Mouse (Mus musculus) kidney, embryonic 14.5 days (tissue): Measurements from ENCODE around the gene 4933427D14Rik. TPM values are rescaled to one million over a fixed set of nuclear protein-coding genes. Genes with fewer than 3 reads are reported as not detected.

Source experiments
- ATAC-seq: fragments of 200-750 bp; cut with Nextera tagmentation; 2 replicates; pipeline ENCODE4 v1.8.0; 2017; ENCODE audit warnings: moderate number of reproducible peaks, mild to moderate bottlenecking, moderate TSS enrichment, moderate library complexity; ENCODE audit not compliant: low FRiP score, low TSS enrichment
- H3K27ac ChIP-seq: fragments of 300-500 bp; sonication (generic); 2 replicates; pipeline ENCODE4 v1.5.1; 2014; ENCODE audit warnings: low read depth, mild to moderate bottlenecking, low read length, moderate library complexity, mixed read lengths
- H3K27me3 ChIP-seq: fragments of 300-500 bp; sonication (generic); 2 replicates; pipeline ENCODE4 v1.6.1; 2014; ENCODE audit warnings: mild to moderate bottlenecking, low read length; ENCODE audit not compliant: control insufficient read depth, insufficient read depth
- H3K36me3 ChIP-seq: fragments of 300-500 bp; sonication (generic); 2 replicates; pipeline ENCODE4 v1.6.1; 2014; ENCODE audit warnings: low read length, mixed read lengths; ENCODE audit not compliant: control insufficient read depth, insufficient read depth
- H3K4me1 ChIP-seq: fragments of 300-500 bp; sonication (generic); 2 replicates; pipeline ENCODE4 v1.6.1; 2014; ENCODE audit warnings: low read length, mixed read lengths; ENCODE audit not compliant: control insufficient read depth, insufficient read depth
- H3K4me2 ChIP-seq: fragments of 300-500 bp; sonication (generic); replicated peaks from 2 replicates; pipeline ENCODE4 v1.6.1; 2014; ENCODE audit warnings: low read depth, mild to moderate bottlenecking, low read length
- H3K4me3 ChIP-seq: fragments of 300-500 bp; sonication (generic); 2 replicates; pipeline ENCODE4 v1.5.1; 2014; ENCODE audit warnings: mild to moderate bottlenecking, low read length
- H3K9ac ChIP-seq: fragments of 300-500 bp; sonication (generic); 2 replicates; pipeline ENCODE4 v1.6.1; 2014; ENCODE audit warnings: low read depth, mild to moderate bottlenecking, low read length, moderate library complexity
- H3K9me3 ChIP-seq: fragments of 300-500 bp; sonication (generic); 2 replicates; pipeline ENCODE4 v1.6.1; 2016; ENCODE audit warnings: low read length; ENCODE audit not compliant: control insufficient read depth
- WGBS: fragments of 180-500 bp; shearing (Covaris S2); extraction: QIAGEN DNeasy Blood & Tissue Kit; methylation state at CpG from one replicate; pipeline ENCODE4 v1.1.7; 2014; 5-methylcytosine and 5-hydroxymethylcytosine counted together
- polyA plus RNA-seq: library from polyadenylated mRNA; unstranded; fragments of >200 nt; fragmentation: Nextera tagmentation; extraction: Ambion mirVana; gene quantifications from 2 replicates; pipeline ENCODE4 v1.2.1, GENCODE M21; 2014

4933427D14Rik gene
- polyA plus RNA-seq, 1 experiment from 2014 or later: 18.1 TPM

DNA sequence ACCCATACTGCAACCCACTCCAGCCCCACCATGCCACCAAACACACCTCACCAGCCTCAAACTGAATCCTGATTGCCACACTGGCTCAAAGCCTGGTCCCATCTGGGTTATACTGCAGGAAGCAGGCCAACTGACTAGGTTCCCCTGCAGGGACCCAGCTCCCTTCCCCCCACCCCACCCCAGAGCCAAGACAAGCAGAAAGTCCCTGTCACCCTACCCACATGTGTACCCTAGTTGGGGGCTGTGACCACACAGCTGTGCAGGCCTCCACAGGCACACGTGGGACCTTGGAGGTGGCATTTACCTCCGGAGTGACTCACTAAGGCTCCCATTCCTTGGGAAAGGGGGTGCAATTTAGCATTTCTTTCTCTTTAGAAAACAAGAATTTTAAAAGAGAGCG is 76.8 kb downstream of the 4933427D14Rik start:
- H3K4me2 ChIP-seq: no peak overlapping the region
- no peak overlapping the region for H3K9ac ChIP-seq
- peaks cover 24% of the 10 kb centered on the region for H3K27me3 ChIP-seq
- H3K27ac ChIP-seq: no peak overlapping the region
- no peaks in the 10 kb centered on the region for H3K9me3 ChIP-seq
- no peak for ATAC-seq
- 0 out of 2 replicates have a peak, but pooled peaks cover 10% of the 10 kb centered on the region for H3K4me1 ChIP-seq
- H3K36me3 ChIP-seq: no peaks in the 10 kb centered on the region
- WGBS: 75% methylated on average over 3 of the region's 3 CpGs
- H3K4me3 ChIP-seq: no peak overlapping the region

GRCm38 (mm10) chr11:72130021-72130420 is 77.2 kb downstream of the 4933427D14Rik start:
- Histone ChIP-seq H3K4me3 (no peak overlapping the region), H3K9ac (no peak overlapping the region), H3K27me3 (peaks cover 20% of the 10 kb centered on the region), H3K4me2 (no peak overlapping the region), H3K4me1 (0 out of 2 replicates have a peak, but pooled peaks cover 6% of the 10 kb centered on the region), H3K27ac (no peak overlapping the region), H3K36me3 (no peaks in the 10 kb centered on the region), H3K9me3 (no peaks in the 10 kb centered on the region)
- ATAC-seq: no peak
- WGBS: 14% methylated on average over 11 of the region's 11 CpGs

GRCm38 (mm10) chr11:72129032-72129894 is 78.0 kb downstream of the 4933427D14Rik start:
- Histone ChIP-seq H3K9ac (no peak overlapping the region), H3K9me3 (no peaks in the 10 kb centered on the region), H3K36me3 (no peaks in the 10 kb centered on the region), H3K4me2 (no peak overlapping the region), H3K4me1 (0 out of 2 replicates have a peak, but pooled peaks cover 4% of the 10 kb centered on the region), H3K27me3 (peaks cover 12% of the 10 kb centered on the region), H3K4me3 (no peak overlapping the region), H3K27ac (no peak overlapping the region)
- 71% methylated on average over 8 of the region's 8 CpGs for WGBS
- no peak for ATAC-seq

DNA sequence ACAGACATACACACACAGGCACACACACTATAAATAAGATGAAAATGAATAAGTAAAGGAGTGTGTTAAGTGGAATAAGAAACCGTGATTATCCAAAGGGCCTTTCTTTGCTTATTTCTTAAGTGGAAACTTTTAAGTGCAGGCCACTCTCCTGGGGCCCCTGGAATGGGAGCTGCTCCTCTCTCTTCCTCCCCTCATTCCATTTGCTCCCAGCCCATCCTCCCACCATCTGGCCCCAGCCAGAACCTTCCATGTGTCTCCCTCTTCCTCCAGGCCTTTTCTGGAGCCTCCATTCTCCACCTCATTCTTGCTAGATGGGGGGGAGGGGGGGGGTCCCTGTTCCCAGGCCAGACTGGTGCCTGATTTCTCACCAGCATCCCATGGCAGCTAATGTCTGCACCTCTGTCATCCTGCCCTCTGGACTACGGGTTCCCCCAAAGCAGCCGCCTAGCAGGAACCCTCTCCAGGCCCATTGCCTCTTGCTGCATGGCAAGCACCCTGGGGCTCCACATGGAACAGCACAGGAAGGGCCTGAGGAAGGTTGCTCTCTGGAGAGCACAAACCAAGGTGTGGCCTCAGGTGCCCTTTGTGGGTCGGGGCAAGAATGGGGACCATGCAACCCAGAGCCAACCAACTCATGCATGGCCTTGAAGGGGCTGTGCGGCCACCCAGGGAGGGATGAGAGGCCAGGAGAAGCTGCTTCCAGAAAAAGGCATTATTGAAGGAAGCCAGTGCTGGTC is 79.6 kb downstream of the 4933427D14Rik start:
- no peak overlapping the region for H3K9ac ChIP-seq
- no peaks in the 10 kb centered on the region for H3K9me3 ChIP-seq
- no peak overlapping the region for H3K4me3 ChIP-seq
- 71% methylated on average over 5 of the region's 5 CpGs for WGBS
- no peak for ATAC-seq
- H3K27ac ChIP-seq: no peak overlapping the region
- H3K4me2 ChIP-seq: no peak overlapping the region
- no peaks in the 10 kb centered on the region for H3K36me3 ChIP-seq
- H3K27me3 ChIP-seq: no peaks in the 10 kb centered on the region
- H3K4me1 ChIP-seq: 0 out of 2 replicates have a peak, but pooled peaks cover 4% of the 10 kb centered on the region

GRCm38 (mm10) chr11:72125781-72126180 is 81.5 kb downstream of the 4933427D14Rik start:
- Histone ChIP-seq H3K4me3 (no peak overlapping the region), H3K4me1 (no peaks in the 10 kb centered on the region), H3K27me3 (no peaks in the 10 kb centered on the region), H3K9ac (no peak overlapping the region), H3K9me3 (no peaks in the 10 kb centered on the region), H3K4me2 (no peak overlapping the region), H3K36me3 (no peaks in the 10 kb centered on the region), H3K27ac (no peak overlapping the region)
- ATAC-seq: no peak
- 70% methylated on average over 3 of the region's 3 CpGs for WGBS

DNA sequence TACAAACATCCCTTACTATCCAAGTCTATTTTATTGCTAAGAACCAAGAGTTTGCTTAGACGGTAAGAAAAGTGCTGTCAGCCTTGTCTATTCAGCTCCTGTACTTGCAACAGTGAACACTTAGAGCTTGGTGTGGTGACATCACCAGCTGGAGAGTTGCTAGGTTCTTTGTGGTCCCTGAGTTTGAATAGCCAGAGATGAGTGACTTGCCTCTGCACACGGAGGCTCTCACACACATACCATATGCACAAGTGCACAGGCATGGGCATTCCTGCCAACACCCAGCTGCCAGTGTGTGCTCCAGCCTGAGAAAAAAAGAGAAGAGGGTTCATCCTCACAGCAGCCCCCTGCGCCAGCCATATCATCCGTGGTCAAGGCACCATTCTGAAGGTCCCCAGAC is 83.7 kb downstream of the 4933427D14Rik start:
- Histone ChIP-seq H3K4me2 (no peak overlapping the region), H3K9ac (no peak overlapping the region), H3K27ac (no peak overlapping the region), H3K4me1 (no peaks in the 10 kb centered on the region), H3K9me3 (no peaks in the 10 kb centered on the region), H3K4me3 (no peak overlapping the region), H3K36me3 (no peaks in the 10 kb centered on the region), H3K27me3 (no peaks in the 10 kb centered on the region)
- WGBS: 84% methylated on average over 4 of the region's 4 CpGs
- ATAC-seq: no peak

- Histone ChIP-seq H3K4me1 (no peaks in the 10 kb centered on the region), H3K4me2 (no peak overlapping the region)
Measured at GRCm38 (mm10) chr11:72120354-72120753, 86.9 kb downstream of the 4933427D14Rik start.

DNA sequence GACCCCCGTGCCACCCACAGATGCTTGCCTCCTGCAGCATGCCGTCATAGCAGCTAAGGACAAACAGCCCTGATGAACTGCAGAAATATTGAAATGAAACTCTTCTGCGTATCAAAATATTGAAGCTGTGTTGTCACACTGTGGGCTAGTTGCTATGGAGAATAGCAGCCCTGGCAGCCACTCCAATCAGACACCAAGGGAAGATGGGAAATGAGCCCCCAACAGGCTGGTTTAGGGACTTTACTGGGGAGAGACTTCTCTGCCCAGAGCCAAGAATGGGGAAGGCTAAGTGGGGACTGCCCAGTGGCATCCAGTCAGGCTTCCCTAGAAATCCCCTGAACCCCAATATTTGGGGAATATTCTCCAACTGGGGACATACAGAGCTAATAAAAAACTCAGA is 88.6 kb downstream of the 4933427D14Rik start:
- Histone ChIP-seq H3K4me2 (no peak overlapping the region), H3K9ac (no peak overlapping the region), H3K4me3 (no peak overlapping the region), H3K36me3 (no peaks in the 10 kb centered on the region), H3K4me1 (no peaks in the 10 kb centered on the region), H3K27me3 (no peaks in the 10 kb centered on the region), H3K27ac (no peak overlapping the region), H3K9me3 (no peaks in the 10 kb centered on the region)
- ATAC-seq: no peak
- 79% methylated on average over 3 of the region's 3 CpGs for WGBS

More at GRCm38 (mm10) chr11:72120354-72120753, 86.9 kb downstream of the 4933427D14Rik start:
- no peak for ATAC-seq
- 80% methylated on average over 6 of the region's 6 CpGs for WGBS
- H3K36me3 ChIP-seq: no peaks in the 10 kb centered on the region
- H3K4me3 ChIP-seq: no peak overlapping the region
- no peaks in the 10 kb centered on the region for H3K27me3 ChIP-seq
- no peaks in the 10 kb centered on the region for H3K9me3 ChIP-seq
- H3K27ac ChIP-seq: no peak overlapping the region
- H3K9ac ChIP-seq: no peak overlapping the region

DNA sequence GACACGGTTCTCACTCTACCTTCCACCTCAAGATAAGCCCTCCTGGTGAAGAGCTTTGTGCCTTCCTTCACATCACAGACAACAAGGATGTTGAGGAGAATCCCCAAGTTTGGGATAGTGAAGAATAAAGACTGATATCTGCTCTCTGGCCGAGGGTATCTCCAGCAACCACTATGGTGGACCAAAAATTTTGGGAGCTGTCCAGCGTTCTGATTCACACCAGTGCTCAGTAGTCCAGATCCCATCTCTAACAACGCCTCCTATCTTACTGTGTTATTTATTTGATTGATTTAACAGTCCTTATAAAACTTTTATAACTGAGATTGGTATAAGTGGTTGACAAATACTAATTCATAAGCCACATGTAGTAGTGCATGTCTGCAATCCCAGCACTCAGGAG is 94.0 kb downstream of the 4933427D14Rik start:
- Histone ChIP-seq H3K4me2 (no peak overlapping the region), H3K27ac (no peak overlapping the region), H3K4me3 (no peak overlapping the region), H3K9ac (no peak overlapping the region), H3K9me3 (no peaks in the 10 kb centered on the region), H3K4me1 (no peaks in the 10 kb centered on the region), H3K36me3 (no peaks in the 10 kb centered on the region), H3K27me3 (no peaks in the 10 kb centered on the region)
- 56% methylated on average over 4 of the region's 4 CpGs for WGBS
- ATAC-seq: no peak
